Mouse (Mus musculus): Measurements from ENCODE around the gene Tmem221.
A peak's percentile ranks its signal among the peaks of the same experiment; 100 is the strongest.

The Tmem221 gene

GRCm38 (mm10) chr8:71579476-71579875, 20.8 kb upstream of the Tmem221 start:
- no peak for ATAC-seq (ENCODE audit: insufficient number of reproducible peaks, low FRiP score, low TSS enrichment)

- ATAC-seq (ENCODE audit: insufficient number of reproducible peaks, low FRiP score, low TSS enrichment) = no peak
Observed at GRCm38 (mm10) chr8:71579009-71579408, 20.3 kb upstream of the Tmem221 start.

GRCm38 (mm10) chr8:71577856-71578387, 19.3 kb upstream of the Tmem221 start:
- ATAC-seq (ENCODE audit: insufficient number of reproducible peaks, low FRiP score, low TSS enrichment) = no peak

GRCm38 (mm10) chr8:71575020-71575419, 16.3 kb upstream of the Tmem221 start:
- no peak for ATAC-seq (ENCODE audit: insufficient number of reproducible peaks, low FRiP score, low TSS enrichment)

- ATAC-seq (ENCODE audit: insufficient number of reproducible peaks, low FRiP score, low TSS enrichment) = no peak
Observed at GRCm38 (mm10) chr8:71574426-71574825, 15.8 kb upstream of the Tmem221 start.

- ATAC-seq (ENCODE audit: insufficient number of reproducible peaks, low FRiP score, low TSS enrichment) = no peak
Observed at GRCm38 (mm10) chr8:71572847-71573633, 14.4 kb upstream of the Tmem221 start.

- no peak for ATAC-seq (ENCODE audit: insufficient number of reproducible peaks, low FRiP score, low TSS enrichment)
Observed at GRCm38 (mm10) chr8:71572077-71572476, 13.4 kb upstream of the Tmem221 start.

GRCm38 (mm10) chr8:71570291-71570954, 11.8 kb upstream of the Tmem221 start:
- peak; percentile 80 for ATAC-seq (ENCODE audit: insufficient number of reproducible peaks, low FRiP score, low TSS enrichment)

- peak; percentile 77 for ATAC-seq (ENCODE audit: insufficient number of reproducible peaks, low FRiP score, low TSS enrichment)
Observed at GRCm38 (mm10) chr8:71569366-71570290, 11.0 kb upstream of the Tmem221 start.

GRCm38 (mm10) chr8:71568941-71569340, 10.3 kb upstream of the Tmem221 start:
- no peak for ATAC-seq (ENCODE audit: insufficient number of reproducible peaks, low FRiP score, low TSS enrichment)

- no peak for ATAC-seq (ENCODE audit: insufficient number of reproducible peaks, low FRiP score, low TSS enrichment)
Observed at GRCm38 (mm10) chr8:71568387-71568937, 9.8 kb upstream of the Tmem221 start, which contains the start of gene Slc27a1. Slc27a1 (plus strand) TSS chr8:71568882.

- ATAC-seq (ENCODE audit: insufficient number of reproducible peaks, low FRiP score, low TSS enrichment) = no peak
Observed at GRCm38 (mm10) chr8:71567587-71567986, 8.9 kb upstream of the Tmem221 start.

- no peak for ATAC-seq (ENCODE audit: insufficient number of reproducible peaks, low FRiP score, low TSS enrichment)
Observed at GRCm38 (mm10) chr8:71566501-71566900, 7.8 kb upstream of the Tmem221 start, which contains the start of gene Nxnl1. Nxnl1 (minus strand) TSS chr8:71566601.

- ATAC-seq (ENCODE audit: insufficient number of reproducible peaks, low FRiP score, low TSS enrichment) = no peak
Observed at GRCm38 (mm10) chr8:71563992-71564391, 5.3 kb upstream of the Tmem221 start.

- ATAC-seq (ENCODE audit: insufficient number of reproducible peaks, low FRiP score, low TSS enrichment) = peak; percentile 34; the same call in 1 of the 2 replicates
Observed at GRCm38 (mm10) chr8:71562751-71563150, 4.1 kb upstream of the Tmem221 start.

- ATAC-seq (ENCODE audit: insufficient number of reproducible peaks, low FRiP score, low TSS enrichment) = no peak; the same call in 1 of the 2 replicates
Observed at GRCm38 (mm10) chr8:71561401-71561800, 2.7 kb upstream of the Tmem221 start.

GRCm38 (mm10) chr8:71560765-71561164, 2.1 kb upstream of the Tmem221 start:
- ATAC-seq (ENCODE audit: insufficient number of reproducible peaks, low FRiP score, low TSS enrichment) = no peak

- no peak for ATAC-seq (ENCODE audit: insufficient number of reproducible peaks, low FRiP score, low TSS enrichment)
Observed at GRCm38 (mm10) chr8:71560071-71560470, 1.4 kb upstream of the Tmem221 start.

GRCm38 (mm10) chr8:71558958-71559690, 453 bp upstream of the Tmem221 start:
- no peak for ATAC-seq (ENCODE audit: insufficient number of reproducible peaks, low FRiP score, low TSS enrichment)
